Mouse (Mus musculus): ENCODE measurements around the gene Ntrk3.

Gene Ntrk3

DNA sequence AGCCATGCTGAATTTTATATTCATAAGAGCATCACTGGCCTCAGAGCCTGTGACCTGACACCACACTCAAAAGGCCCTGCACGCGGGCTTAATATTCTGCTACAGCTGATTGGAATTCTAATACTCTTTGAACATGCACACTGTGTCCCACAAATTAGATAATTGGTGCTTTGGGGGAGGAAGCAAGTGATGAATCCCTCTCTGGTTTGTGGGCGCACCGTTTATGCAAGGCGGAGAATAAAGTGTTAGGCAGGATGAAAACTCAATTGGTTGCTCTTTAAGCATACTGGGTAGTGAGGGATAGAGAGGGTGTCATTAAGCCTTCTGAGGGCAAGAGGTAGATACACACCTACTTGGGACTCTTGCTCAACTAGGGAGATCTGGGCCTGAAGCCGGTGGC, 297.3 kb downstream of the Ntrk3 start:
- DNase-seq (ENCODE audit: low spot score) = no peak

GRCm38 (mm10) chr7:78439361-78440120, 298.3 kb downstream of the Ntrk3 start:
- DNase-seq (ENCODE audit: low spot score) = no peak

- DNase-seq (ENCODE audit: low spot score) = peak; percentile 3
Observed at GRCm38 (mm10) chr7:78433617-78434144, 304.1 kb downstream of the Ntrk3 start.

DNA sequence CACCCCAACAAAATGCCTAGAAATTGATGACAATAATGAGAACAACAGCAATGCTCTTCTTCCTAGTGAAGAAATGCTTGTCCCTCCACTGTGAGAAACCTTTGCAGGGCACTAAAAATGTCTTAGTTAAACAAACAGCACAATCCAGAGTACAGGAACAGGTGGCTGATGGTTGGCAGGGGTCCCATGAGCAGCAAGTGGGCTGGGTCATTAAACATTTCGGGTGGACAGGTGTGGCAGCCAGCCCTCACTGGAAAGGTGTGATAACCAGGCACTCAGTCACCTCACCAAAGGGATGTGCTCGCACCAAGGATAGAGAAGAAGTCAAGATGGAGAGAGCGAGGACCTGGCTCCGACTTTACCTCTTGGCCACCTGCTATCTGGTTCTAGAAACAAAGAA, 306.2 kb downstream of the Ntrk3 start:
- no peak for DNase-seq (ENCODE audit: low spot score)

GRCm38 (mm10) chr7:78412172-78412571, 325.6 kb downstream of the Ntrk3 start:
- DNase-seq (ENCODE audit: low spot score) = no peak

DNA sequence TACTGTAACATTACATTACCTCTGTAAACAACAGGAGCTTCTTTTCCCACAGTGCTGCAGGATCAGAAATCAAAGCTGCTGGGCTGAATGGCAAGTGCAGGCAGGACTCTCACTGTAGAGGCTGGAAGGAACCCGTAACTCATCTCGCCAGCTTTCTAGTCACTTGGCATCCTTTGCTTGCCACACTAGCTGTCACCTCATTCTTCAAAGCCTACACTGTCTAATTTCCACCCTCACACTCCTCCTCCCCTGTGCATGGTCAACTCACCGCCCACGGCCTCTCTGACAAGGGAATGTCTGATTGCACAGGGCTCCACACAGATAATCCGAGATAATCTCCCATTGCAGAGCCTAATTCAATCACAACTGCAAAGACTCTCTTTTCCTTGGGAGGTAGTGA, 327.8 kb downstream of the Ntrk3 start:
- no peak for DNase-seq (ENCODE audit: low spot score)

GRCm38 (mm10) chr7:78406641-78407291, 331.0 kb downstream of the Ntrk3 start:
- DNase-seq (ENCODE audit: low spot score) = no peak

DNA sequence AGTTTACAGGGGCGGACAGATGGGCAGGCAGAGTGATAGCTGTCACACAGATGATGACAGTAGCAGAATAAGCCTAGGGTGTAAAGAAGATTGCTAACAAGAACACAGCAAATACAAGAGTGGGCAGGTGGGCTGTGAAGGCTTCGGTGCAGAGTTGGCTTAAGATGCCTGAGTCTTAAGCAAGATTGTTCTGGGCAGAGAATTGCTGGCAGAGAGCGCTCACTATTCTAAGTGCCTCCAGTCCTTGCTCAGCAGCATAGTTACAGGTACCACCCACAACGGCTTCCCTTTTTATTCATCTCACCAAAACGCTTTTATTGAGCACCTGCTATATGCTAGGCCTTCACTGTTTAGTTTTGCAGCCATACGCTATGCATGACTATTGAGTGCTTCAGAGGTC, 333.3 kb downstream of the Ntrk3 start:
- no peak for DNase-seq (ENCODE audit: low spot score)

GRCm38 (mm10) chr7:78402495-78402894, 335.3 kb downstream of the Ntrk3 start:
- no peak for DNase-seq (ENCODE audit: low spot score)

GRCm38 (mm10) chr7:78400219-78400618, 337.6 kb downstream of the Ntrk3 start:
- DNase-seq (ENCODE audit: low spot score) = no peak

DNA sequence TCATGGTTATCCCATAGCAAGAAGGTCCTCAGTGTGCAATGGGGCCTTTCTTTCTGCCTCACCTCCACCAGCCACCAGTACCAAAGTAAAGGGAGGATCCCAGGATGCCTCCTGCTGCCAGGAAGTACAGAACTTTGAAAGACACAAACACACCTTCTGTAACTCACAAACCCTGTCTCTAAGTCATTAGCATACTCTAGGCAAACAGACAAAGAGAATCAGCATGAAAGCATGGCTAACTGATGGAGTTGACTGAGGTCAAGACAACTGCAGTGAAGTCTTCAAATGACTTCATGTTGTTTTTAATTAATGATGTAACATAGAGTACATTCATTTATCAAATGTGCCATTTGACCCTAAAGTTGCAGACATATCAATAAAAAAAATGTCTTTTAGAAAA, 339.4 kb downstream of the Ntrk3 start:
- DNase-seq (ENCODE audit: low spot score) = no peak

DNA sequence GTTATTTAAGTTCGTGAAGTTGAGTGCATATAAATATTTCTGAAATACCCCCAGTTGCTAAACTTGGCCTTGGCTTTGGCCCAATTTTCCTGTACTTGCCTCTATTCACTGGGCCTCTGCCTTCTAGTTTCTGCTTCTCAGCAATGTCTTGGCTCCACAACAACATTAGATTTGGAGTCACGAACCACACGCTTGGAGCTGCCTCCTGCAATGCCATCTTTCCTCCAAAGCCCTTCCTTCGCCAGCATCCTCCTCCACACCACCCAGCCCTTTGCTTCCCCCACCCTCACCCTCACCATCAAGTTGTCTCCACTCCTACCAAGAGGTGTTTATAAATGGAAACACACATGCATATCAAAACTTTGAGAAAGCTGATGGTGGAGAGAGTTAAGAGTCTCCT, 340.6 kb downstream of the Ntrk3 start:
- DNase-seq (ENCODE audit: low spot score) = no peak

GRCm38 (mm10) chr7:78390019-78390418, 347.8 kb downstream of the Ntrk3 start:
- no peak for DNase-seq (ENCODE audit: low spot score)

GRCm38 (mm10) chr7:78388101-78388500, 349.7 kb downstream of the Ntrk3 start:
- DNase-seq (ENCODE audit: low spot score) = no peak

- no peak for DNase-seq (ENCODE audit: low spot score)
Observed at GRCm38 (mm10) chr7:78385971-78386370, 351.8 kb downstream of the Ntrk3 start.

DNA sequence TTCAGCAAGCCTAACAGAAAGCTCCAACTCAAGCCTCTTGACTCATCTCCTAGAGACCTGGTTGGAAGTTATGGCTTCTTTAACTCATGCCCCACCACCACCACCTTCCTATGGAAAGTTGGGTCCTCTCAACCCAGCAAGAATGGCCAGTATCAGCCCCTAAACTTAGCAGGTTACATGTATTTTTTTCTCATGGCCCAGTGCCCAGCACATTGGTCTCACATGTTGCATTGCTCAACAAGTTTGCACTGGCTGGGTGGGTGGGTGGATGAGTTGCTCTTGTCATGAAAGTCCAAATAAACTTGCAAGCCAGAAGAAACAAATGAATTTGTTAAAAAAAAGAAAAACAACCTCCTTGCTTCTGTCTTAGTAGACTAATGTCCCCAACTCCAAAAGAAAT, 353.7 kb downstream of the Ntrk3 start:
- no peak for DNase-seq (ENCODE audit: low spot score)

GRCm38 (mm10) chr7:78382126-78382525, 355.7 kb downstream of the Ntrk3 start:
- no peak for DNase-seq (ENCODE audit: low spot score)

- no peak for DNase-seq (ENCODE audit: low spot score)
Observed at GRCm38 (mm10) chr7:78379784-78380183, 358.0 kb downstream of the Ntrk3 start.

GRCm38 (mm10) chr7:78378306-78378705, 359.5 kb downstream of the Ntrk3 start:
- DNase-seq (ENCODE audit: low spot score) = no peak

DNA sequence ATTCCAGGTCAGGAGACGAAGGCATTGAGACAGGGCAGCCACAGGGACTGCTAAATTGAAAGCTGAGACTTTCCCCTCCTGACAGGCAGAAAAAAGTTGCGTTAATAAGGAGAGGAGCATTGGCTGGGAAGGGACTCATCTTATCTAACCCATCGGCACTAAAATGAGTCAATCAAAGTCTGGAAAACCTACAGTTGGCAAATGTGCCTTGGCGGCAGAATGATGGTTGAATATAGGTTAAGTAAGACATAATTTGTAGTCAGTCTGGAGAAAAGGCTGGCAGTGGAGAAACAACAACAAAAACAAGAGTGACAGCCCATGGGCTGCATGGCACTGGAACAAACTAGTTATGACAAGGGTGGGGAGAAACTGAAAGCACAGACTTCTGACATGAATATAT, 360.9 kb downstream of the Ntrk3 start:
- DNase-seq (ENCODE audit: low spot score) = no peak

DNA sequence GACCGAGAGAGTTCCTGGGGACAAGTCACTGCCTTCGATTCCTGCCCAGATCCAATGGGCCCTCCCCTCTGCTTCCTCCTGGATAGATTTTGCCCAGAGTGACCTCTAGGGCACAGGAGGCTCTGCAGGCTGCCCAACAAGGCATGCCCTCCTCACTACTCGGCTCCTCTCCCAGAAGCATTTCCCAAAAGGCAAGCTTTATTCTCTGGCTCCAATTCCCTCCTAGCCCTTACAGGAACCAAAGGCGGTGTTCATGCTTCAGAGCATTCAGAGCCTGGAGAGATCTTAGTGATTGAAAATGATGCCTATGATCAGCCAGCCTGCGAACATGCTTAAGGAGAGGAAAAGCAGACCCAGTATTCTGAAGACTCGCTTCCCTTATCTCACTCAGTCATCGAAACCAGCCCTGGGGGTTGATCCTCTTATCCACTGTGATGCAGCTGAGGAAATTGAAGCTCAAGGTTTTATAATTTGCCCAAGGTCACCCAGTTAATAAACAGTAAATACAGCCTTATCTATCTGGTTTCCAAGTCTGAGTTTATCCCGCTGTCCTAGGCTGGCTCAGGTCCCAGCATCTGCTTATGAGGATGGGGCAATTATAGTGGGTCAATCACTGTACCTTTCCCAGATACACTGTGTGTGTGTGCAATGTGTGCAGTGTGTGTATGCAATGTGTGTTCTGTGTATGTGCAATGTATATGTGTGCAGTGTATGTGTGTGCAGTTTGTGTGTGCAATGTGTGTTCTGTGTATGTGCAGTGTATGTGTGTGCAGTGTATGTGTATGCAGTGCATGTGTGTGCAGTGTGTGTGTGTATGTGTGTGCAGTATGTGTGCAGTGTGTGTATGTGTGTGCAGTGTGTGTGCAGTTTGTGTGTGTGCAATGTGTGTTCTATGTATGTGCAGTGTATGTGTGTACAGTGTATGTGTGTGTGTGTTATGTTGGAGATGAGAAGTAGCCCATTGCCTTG, 376.2 kb downstream of the Ntrk3 start:
- DNase-seq (ENCODE audit: low spot score) = peak; percentile 10

DNA sequence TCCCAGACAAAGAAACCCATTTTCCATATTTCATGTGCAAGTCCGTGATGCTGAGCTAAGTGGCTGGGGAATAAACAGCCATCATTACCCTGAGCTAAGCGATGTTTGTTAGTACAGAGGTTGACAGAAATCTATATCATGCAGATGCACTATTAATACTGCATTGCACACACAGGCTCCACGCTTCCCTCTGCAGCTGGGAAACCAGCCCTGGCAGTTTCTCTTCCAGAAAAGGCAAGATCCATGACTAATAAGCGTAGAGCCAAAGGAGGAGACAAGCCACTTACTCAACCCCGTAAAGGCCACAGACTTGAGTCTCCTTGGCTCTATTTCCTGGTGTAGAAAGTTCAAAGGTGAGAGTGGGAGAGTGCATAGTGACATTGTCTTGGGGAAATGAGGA, 390.3 kb downstream of the Ntrk3 start:
- no peak for DNase-seq (ENCODE audit: low spot score)

All from retina, embryonic 14.5 days (tissue).